Mouse (Mus musculus) urinary bladder, postnatal 4 days (tissue): Measurements from ENCODE around the gene Npm1.

ENCODE experiments used
- DNase-seq, 2 experiments: peaks; one replicate each; pipeline ENCODE4 v3.0.0; 2021 to 2022; ENCODE audit warnings: low spot score in 2 of 2

Gene Npm1

DNA sequence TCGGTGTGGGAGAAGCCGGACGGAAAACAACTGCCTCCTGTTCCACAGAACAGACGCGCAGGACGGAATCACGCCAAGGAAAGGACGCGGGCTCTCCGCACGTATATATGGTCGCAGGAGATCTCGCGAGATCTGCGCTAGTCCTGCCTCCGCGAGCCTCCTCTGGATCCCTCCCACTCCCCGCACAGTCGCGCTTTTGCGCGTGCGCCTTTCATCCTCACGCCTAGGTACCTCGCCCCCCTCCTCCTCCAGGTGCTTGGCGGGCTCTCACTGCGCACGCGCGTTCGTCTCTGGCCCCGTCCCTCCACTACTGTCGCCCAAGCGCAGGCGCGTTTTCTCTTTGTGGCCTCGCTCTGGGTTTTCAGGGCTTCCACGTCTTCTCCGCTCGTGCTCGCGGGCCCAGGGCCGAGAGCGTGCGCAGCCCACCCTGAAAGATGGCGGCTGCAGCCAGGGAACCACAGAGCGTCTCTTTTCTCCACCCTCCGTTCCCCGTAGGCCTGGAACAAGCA is at the start of gene Npm1:
TSS of gene Npm1 (minus strand) at position 209 of the 509 bp plus-strand sequence.
- DNase-seq = peak; percentile 100

DNA sequence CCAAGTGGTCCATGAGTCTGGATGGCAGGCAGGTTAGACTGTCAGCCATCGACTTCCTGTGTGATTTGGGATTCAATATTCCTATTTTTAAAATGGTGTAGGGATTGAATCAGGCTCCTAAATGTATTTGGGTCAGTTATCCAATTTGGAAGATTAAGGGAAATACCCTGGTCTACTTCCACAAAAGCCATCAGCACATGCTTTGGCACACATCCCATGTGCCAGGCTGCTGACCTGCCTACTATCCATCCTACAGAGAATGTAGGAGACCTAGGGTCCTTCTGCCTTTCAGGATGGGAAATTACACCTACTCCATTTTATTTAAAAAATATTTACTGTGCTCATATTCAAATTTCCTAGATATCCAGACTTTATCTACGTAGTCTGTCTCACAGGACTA is 44.4 kb upstream of the Npm1 start:
- no peak for DNase-seq

GRCm38 (mm10) chr11:33204966-33205365 is 42.0 kb upstream of the Npm1 start:
- no peak for DNase-seq

DNA sequence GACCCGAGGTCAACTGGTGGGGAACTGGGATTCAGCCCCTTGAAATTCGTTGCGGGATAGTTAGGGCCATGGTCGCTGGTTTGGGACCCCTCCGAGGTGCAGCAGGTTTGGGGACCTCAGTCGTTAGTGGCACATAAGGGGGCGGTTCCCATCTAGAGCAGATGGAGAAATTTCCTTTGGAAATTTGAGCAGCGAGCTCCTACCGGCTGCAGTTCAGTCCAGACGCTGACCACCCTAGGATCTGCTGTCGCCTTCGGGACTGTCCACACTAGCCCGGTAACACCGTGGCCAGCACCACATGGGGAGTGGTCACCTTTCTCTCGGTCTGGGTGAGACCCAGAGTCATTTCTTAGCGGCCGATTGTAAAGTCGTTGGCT is 41.3 kb upstream of the Npm1 start:
- DNase-seq = no peak

- no peak for DNase-seq
Measured at GRCm38 (mm10) chr11:33203383-33204328, 40.6 kb upstream of the Npm1 start, which contains the start of gene Tlx3. Tlx3 (minus strand) TSS chr11:33203589.

DNA sequence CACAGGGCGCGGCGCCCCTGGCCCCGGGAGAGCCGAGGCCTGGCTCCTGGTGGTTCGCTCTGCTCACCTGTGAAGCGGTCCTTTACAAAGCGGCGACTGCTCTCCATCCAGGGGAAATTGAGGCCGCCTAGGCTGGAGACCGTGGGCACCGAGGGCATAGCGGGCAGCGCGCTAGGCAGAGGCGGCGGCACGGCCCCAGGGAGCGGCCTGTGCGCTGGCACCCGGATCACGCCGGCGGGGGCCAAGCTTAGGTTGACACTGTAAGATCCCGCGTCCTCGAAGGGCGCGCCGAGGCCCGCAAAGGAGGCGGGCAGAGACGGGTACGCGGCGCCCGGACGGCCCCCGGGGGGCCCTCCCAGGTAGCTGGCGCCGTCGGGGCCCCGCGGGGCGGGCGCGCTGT is 40.0 kb upstream of the Npm1 start:
- no peak for DNase-seq

DNA sequence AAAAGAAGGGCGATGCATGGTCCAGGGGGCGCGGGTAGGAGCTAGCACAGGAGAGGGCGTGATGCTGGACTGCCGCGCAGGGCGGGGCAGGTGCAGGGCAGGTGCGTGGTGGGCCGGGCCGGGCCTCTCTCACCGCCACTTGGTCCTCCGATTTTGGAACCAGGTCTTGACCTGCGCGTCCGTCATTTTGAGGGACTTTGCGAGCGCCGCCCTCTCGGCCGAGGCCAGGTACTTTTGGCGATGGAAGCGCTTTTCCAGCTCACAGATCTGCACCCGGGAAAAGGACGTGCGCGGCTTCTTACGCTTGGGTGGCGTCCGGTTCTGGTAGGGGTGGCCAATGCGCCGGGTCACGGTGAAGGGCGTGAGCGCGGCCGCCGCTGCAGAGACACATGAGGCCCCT is 39.3 kb upstream of the Npm1 start:
- no peak for DNase-seq

DNA sequence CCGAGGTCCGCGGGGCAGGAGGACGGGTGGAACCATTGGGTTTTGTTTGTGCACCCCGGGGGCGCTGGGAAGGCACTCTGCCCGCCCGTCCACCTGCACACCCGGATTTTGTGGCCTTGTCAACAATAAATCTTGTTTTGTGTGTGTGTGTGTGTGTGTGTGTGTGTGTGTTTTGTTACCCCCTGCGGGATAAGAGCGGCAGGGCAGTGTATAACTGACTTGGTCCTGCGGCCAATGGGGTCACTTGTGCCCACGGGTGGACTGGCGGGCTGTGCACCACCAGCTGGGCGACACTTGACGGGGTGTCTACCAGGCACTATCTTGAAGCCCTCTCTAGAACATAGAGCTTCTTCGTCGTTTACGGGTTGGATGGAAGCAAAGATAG is 38.6 kb upstream of the Npm1 start:
- no peak for DNase-seq

DNA sequence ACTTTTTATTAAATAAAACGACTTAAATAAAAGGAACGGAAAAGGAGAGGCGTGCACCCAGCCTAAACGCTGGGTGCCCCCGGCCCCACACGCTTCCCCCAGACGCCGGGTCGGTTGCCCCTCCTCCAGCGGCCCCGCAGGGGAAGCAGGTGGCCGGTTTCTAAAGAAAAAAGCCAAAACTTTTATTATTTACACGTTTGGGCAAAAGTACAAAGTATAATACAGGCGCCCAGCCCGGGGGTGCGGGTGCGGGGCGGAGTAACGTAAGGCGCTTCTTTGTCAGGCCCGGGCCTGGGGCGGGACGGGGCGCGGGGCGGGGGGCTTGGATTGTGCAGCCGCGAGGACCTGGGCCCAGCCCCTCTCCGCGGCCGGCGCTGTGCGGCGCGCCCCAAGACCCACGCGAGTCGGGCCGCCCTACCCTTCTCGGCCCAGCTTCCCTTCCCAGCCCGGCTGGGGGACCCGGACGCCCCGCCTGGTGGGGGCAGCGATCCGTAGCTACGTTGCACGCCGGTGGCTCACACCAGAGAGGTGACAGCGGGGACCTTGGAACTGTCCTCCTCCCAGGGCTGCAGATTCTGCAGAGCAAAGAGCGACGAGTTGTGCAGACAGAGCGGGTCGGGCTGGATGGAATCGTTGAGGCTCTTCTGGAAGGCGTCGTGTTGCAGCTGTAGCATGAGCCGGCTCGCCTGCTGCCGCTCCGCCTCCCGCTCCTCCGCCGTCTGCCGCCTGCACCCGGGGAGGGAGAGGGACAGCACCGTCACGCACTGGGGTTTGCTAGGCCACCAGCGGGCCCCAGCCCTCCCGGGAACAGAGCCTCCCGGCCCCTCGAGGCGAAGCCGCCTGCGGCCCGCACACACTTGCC is 38.0 kb upstream of the Npm1 start:
- no peak for DNase-seq

- no peak for DNase-seq
Measured at GRCm38 (mm10) chr11:33199906-33200763, 37.1 kb upstream of the Npm1 start.

DNA sequence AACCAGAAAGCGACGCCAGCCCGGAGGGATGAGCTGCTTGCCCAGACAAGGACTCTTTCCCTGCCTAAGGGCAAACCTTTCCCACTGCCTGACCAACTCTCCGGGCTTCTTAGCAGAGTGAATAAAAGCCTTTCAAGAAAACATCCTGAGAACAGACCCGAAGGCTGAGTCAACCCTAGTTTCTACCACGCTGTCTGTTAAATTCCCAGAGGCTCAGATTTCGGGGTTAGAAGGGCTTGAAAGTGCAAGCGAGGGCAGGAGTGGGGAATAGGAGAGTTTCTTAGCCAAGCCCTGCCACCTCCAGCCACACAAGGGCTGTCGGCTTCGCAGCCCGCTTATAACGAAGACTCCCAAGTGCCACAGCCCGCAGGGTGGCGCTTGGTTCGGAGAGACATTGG is 36.1 kb upstream of the Npm1 start:
- DNase-seq = no peak

GRCm38 (mm10) chr11:33198351-33199116 is 35.5 kb upstream of the Npm1 start:
- no peak for DNase-seq

GRCm38 (mm10) chr11:33197673-33198072 is 34.7 kb upstream of the Npm1 start:
- no peak for DNase-seq

GRCm38 (mm10) chr11:33197133-33197514 is 34.1 kb upstream of the Npm1 start:
- no peak for DNase-seq

DNA sequence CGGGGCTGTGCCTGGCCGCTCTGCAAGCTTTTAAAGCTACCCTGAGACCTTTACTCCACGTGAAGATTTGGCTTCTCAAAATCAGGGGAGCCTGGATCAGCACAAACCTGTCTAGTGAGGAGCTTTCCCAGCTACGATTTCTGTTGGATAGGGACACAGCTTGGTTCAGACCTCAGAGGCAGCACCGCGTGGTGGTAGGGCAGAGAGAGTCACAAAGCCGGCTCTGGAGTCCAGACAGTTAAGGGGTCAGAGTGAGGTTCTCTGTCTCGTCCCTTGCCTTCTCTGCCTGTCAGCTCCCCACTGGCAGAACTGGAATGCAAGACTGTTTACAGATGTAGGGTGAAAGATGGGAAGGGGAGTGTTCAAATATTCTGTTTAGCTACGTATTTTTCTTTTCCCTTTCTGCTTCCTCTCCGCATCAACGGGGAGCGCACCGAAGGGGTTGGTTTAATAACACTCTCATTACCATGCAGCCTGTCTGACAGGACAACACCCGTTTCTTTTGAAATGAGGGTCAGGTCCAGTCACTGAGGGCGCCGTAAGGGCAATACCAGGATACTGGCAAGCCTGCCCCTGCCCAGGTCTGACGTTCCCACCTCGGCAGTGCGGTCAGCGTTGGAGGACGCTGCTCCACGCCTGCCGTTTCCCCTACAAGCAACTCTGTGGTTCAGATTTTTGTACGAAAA is 33.6 kb upstream of the Npm1 start:
- no peak for DNase-seq

DNA sequence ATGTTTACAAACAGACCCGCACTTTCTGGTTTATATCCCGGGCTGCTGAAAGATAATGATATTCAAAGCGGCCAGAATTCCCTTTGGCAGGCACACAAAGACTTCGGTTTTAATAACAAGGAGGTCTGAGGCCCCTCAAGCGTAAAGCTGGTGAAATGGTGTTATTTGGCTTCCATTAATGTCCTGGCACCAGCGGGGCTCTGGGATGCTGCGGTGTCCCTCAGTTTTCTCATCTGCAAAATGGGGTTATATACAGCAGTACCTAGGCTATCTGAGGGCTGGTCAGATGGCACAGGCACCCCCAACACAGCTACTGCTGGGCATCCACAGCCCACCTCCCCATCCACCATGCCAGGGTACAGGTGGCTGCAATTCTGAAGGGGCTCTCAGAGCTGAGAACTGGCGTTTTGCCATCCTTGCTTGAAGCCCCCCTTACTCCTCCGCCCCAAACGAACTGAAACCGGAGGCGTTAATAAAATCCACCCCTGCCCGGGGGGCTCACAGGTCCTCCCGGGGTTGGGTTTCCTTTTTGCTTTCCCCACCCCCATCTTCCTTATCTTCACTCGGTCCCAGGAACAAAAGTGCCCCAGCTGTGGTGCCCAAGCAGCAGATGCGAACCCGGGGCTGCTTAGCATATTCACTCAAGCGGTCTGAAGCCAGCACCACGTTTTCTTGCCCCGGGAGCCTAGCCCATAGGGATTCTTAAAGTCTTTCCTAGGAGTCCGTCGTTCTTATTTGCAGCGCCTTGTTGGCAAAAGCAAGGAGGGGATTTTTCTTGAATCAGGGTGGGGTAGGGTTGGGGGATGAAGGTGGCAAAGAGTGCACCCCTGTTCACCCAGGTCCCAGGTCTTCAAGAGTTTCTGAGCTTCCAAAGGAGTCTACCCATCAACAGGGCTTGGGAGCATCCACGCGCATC is 32.8 kb upstream of the Npm1 start:
- no peak for DNase-seq

GRCm38 (mm10) chr11:33195061-33195460 is 32.1 kb upstream of the Npm1 start:
- no peak for DNase-seq

DNA sequence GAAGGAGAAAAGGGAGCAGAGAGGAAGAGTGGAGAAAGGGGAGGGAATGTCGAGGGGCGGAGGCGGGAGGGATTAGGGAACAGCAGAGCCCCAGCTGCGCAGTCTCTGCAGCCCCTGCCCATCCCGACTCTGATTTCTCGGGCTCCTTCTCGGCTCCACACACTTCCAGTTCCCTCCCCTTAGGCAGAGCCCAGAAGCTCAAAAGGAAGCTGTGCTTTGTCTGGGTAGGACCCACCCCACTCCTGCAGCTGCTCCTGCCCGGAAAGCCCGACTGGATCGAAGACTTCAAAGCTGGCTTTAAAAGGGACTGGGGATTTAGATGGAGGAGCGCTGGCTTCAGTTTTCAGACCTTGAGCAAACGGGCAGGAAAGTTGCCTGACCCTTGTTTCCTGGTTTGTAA is 30.7 kb upstream of the Npm1 start:
- DNase-seq = no peak

- DNase-seq = no peak
Measured at GRCm38 (mm10) chr11:33181804-33182203, 18.8 kb upstream of the Npm1 start.
